9 mouse cellular contexts compared by ENCODE assay signal in the genomic region with DNA sequence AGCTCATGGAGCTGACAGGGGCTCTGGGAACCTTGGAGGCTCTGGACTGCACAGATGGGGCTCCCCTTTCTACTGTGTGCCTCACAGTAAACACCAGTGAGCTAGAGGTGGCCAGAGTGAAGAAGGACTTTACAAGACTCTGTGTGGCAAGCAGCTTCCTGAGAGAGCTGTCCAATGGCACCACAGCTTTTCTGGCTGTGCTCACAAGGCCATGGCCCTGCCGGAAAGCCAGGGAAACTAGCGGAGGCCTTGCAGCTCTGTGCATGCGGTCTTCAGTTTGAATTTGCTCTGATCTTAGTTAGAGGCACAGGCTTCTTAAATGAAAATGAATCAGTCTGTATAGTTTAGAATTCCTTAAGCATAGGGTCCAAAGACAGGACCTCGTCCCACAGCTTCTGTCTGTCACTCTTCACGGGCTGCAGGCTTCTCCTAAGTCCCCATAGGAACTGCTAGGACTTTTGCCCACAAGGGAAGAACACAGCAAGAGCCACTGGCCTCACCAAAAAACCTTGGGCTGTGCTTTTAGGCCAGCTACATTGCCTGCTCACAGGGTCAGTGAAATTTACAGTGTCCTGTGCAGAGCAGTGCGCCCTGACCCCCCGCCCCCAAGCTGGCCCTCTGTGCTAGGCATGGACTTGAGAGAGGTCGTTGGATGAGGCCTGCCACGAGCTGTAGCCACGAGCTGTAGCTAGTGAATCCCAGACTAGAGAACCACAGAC.
DNase-seq lines count a peak whose midpoint lies in the region; ATAC-seq and TF ChIP-seq lines count a peak whose summit lies in the region.
"Had no signal": no experiment of that assay in that cellular context is flagged by ENCODE, and none has a peak within 500 bp of the region (broad histone marks: within the 10 kb centered on the region; RNA-seq: fewer than 3 reads in every experiment).

No protein-coding gene starts in this region.

- TF ChIP-seq POLR2A in heart, adult 2 months (IDR thresholded peaks at IDR 0.05; ENCODE audit: insufficient read depth, low read depth, low read length), result no peak
- TF ChIP-seq POLR2A in MEL (IDR thresholded peaks at IDR 0.05; ENCODE audit: control insufficient read depth in 1 of 2, insufficient read depth in 1 of 2, low read depth in 1 of 2, low read length in 2 of 2, poor library complexity in 1 of 2), result no peak

- TF ChIP-seq CTCF in heart, adult 2 months (IDR thresholded peaks at IDR 0.05), result no peak
- TF ChIP-seq CTCF in MEL (IDR thresholded peaks at IDR 0.05 in 2 of 3, conservative IDR thresholded peaks at IDR 0.05 in 1 of 3; ENCODE audit: control insufficient read depth in 1 of 3, insufficient read depth in 1 of 3, low read depth in 2 of 3, low read length in 3 of 3, poor library complexity in 1 of 3, severe bottlenecking in 1 of 3), result no peak

- TF ChIP-seq RAD21 in MEL (IDR thresholded peaks at IDR 0.05; ENCODE audit: low read depth, low read length), result no peak

- no peak overlapping the region for H3K4me2 ChIP-seq in limb, embryonic 15.5 days

- H3K27me3 ChIP-seq in heart, adult 2 months (ENCODE audit: control insufficient read depth, insufficient read depth, low read length), result no peaks in the 10 kb centered on the region
- H3K27me3 ChIP-seq in MEL (ENCODE audit: control insufficient read depth in 1 of 2, insufficient read depth in 2 of 2, low read length in 2 of 2), result no peaks in the 10 kb centered on the region
- H3K27me3 ChIP-seq in embryonic facial prominence, embryonic 10.5 days (replicated peaks; ENCODE audit: low read depth, poor library complexity, severe bottlenecking), result no peaks in the 10 kb centered on the region
- no peaks in the 10 kb centered on the region for H3K27me3 ChIP-seq in limb, embryonic 15.5 days
- H3K27me3 ChIP-seq: CH12.LX had no signal

- no peak overlapping the region for H3K4me3 ChIP-seq in heart, adult 2 months
- H3K4me3 ChIP-seq in MEL (ENCODE audit: control insufficient read depth in 1 of 2, insufficient read depth in 1 of 2, low read depth in 2 of 2, low read length in 2 of 2), result peak overlapping the region; percentile 21 to 30
- H3K4me3 ChIP-seq in embryonic facial prominence, embryonic 10.5 days, result no peak overlapping the region
- H3K4me3 ChIP-seq in limb, embryonic 15.5 days, result no peak overlapping the region

- 48% methylated on average over 10 of the region's 10 CpGs for WGBS in heart, adult 2 months
- 78% methylated on average over 10 of the region's 10 CpGs for WGBS in embryonic facial prominence, embryonic 10.5 days
- 69% methylated on average over 10 of the region's 10 CpGs for WGBS in limb, embryonic 15.5 days

- H3K9me3 ChIP-seq in MEL (replicated peaks; ENCODE audit: insufficient read depth, low read length), result no peaks in the 10 kb centered on the region
- H3K9me3 ChIP-seq in embryonic facial prominence, embryonic 10.5 days, result no peaks in the 10 kb centered on the region
- H3K9me3 ChIP-seq in limb, embryonic 15.5 days, result no peaks in the 10 kb centered on the region

- no peaks in the 10 kb centered on the region; the same call in 1 of the 2 replicates for H3K79me2 ChIP-seq in heart, adult 2 months (replicated peaks; ENCODE audit: control insufficient read depth, insufficient read depth, low read length)
- H3K79me2 ChIP-seq in MEL (ENCODE audit: control insufficient read depth, insufficient read depth, low read length, poor library complexity), result no peaks in the 10 kb centered on the region; the same call in 1 of the 2 replicates

- peak overlapping the region; percentile 41 for H3K9ac ChIP-seq in heart, adult 2 months (ENCODE audit: low read depth, low read length)
- H3K9ac ChIP-seq in MEL (ENCODE audit: control insufficient read depth, low read depth, low read length, poor library complexity, severe bottlenecking), result peak overlapping the region; percentile 61
- no peak overlapping the region for H3K9ac ChIP-seq in limb, embryonic 15.5 days

- H3K36me3 ChIP-seq in heart, adult 2 months (ENCODE audit: control insufficient read depth, insufficient read depth, low read length), result peaks cover 10% of the 10 kb centered on the region
- H3K36me3 ChIP-seq in MEL (ENCODE audit: control insufficient read depth in 1 of 2, insufficient read depth in 2 of 2, low read length in 2 of 2), result peaks cover 0 to 28% of the 10 kb centered on the region in 2 experiments; a peak in 2 of 4 replicates
- H3K36me3 ChIP-seq in embryonic facial prominence, embryonic 10.5 days (replicated peaks), result no peaks in the 10 kb centered on the region
- no peaks in the 10 kb centered on the region for H3K36me3 ChIP-seq in limb, embryonic 15.5 days

- peak overlapping the region; percentile 88 for H3K27ac ChIP-seq in heart, adult 2 months
- H3K27ac ChIP-seq in MEL (ENCODE audit: control insufficient read depth, low read depth, low read length), result peak overlapping the region; percentile 73
- peak overlapping the region; percentile 61 for H3K27ac ChIP-seq in embryonic facial prominence, embryonic 10.5 days (replicated peaks)
- peak overlapping the region; percentile 65 for H3K27ac ChIP-seq in limb, embryonic 15.5 days

- no peak for TF ChIP-seq EP300 in heart, adult 2 months (IDR thresholded peaks at IDR 0.05; ENCODE audit: insufficient read depth, low read depth, low read length)
- TF ChIP-seq EP300 in MEL (IDR thresholded peaks at IDR 0.05; ENCODE audit: low read depth in 1 of 2, low read length in 2 of 2), result no peak

- intact Hi-C loops in heart, adult 2 months (cut with DNase I), result no loop called here

- DNase-seq in heart, adult 2 months, result peak in 1 of 2 experiments; percentile 36
- no peak for DNase-seq in heart, adult 9 months (ENCODE audit: low spot score in 2 of 2)
- no peak for DNase-seq in MEL (ENCODE audit: low read depth, low spot score)
- DNase-seq in embryonic facial prominence, embryonic 10.5 days (ENCODE audit: low spot score), result no peak
- no peak for DNase-seq in layer of hippocampus, postnatal 14 days (ENCODE audit: low spot score in 2 of 2)
- no peak for DNase-seq in neural tube, embryonic 10.5 days (ENCODE audit: extremely low spot score, low spot score)
- DNase-seq in cerebellum, postnatal 4 days (ENCODE audit: low spot score in 2 of 2), result no peak

- ATAC-seq in limb, embryonic 15.5 days (ENCODE audit: insufficient number of reproducible peaks, low FRiP score, low TSS enrichment, low read depth), result no peak

- peaks cover 53% of the 10 kb centered on the region for H3K4me1 ChIP-seq in heart, adult 2 months (ENCODE audit: control insufficient read depth, insufficient read depth, low read length)
- H3K4me1 ChIP-seq in MEL (ENCODE audit: control insufficient read depth in 1 of 2, insufficient read depth in 2 of 2, low read length in 2 of 2), result peaks cover 19 to 31% of the 10 kb centered on the region in 2 experiments
- peaks cover 31% of the 10 kb centered on the region for H3K4me1 ChIP-seq in embryonic facial prominence, embryonic 10.5 days
- peaks cover 29% of the 10 kb centered on the region for H3K4me1 ChIP-seq in limb, embryonic 15.5 days

TF ChIP-seq in MEL, 35 proteins besides CTCF, POLR2A, EP300 and RAD21:
- no peak for TF ChIP-seq E2F4 (IDR thresholded peaks at IDR 0.05; ENCODE audit: borderline replicate concordance, low read depth, low read length)
- no peak; the same call in 1 of the 2 replicates for TF ChIP-seq MAX (IDR thresholded peaks at IDR 0.05; ENCODE audit: low read length)
- TF ChIP-seq KAT2A (conservative IDR thresholded peaks at IDR 0.05; ENCODE audit: low read depth, low read length), result no peak
- no peak for TF ChIP-seq TBP (IDR thresholded peaks at IDR 0.05; ENCODE audit: low read depth, low read length)
- TF ChIP-seq ZC3H11A (IDR thresholded peaks at IDR 0.05; ENCODE audit: low read depth, low read length), result no peak
- no peak for TF ChIP-seq MYC (IDR thresholded peaks at IDR 0.05; ENCODE audit: low read depth, low read length)
- no peak for TF ChIP-seq JUND (IDR thresholded peaks at IDR 0.05; ENCODE audit: low read depth, low read length)
- TF ChIP-seq TCF12 (IDR thresholded peaks at IDR 0.05; ENCODE audit: low read depth, low read length), result no peak
- no peak for TF ChIP-seq TAL1 (IDR thresholded peaks at IDR 0.05; ENCODE audit: low read length)
- TF ChIP-seq GABPA (IDR thresholded peaks at IDR 0.05; ENCODE audit: low read depth, low read length), result no peak
- no peak for TF ChIP-seq NRF1 (IDR thresholded peaks at IDR 0.05; ENCODE audit: insufficient read depth, low read depth, low read length, poor library complexity, severe bottlenecking)
- TF ChIP-seq MYB (IDR thresholded peaks at IDR 0.05; ENCODE audit: low read depth, low read length), result no peak
- no peak for TF ChIP-seq CHD1 (IDR thresholded peaks at IDR 0.05; ENCODE audit: low read depth, low read length)
- TF ChIP-seq POLR2AphosphoS5 (IDR thresholded peaks at IDR 0.05; ENCODE audit: borderline replicate concordance, low read depth, low read length), result no peak
- TF ChIP-seq NELFE (IDR thresholded peaks at IDR 0.05; ENCODE audit: low read depth, low read length), result no peak

Comparison
In these comparisons a context has a peak if more than half of its experiments do, and no peak if none do; other contexts are left out.
1. H3K4me3 ChIP-seq: peak in MEL (2 of 2); none in heart, adult 2 months (single experiment), embryonic facial prominence, embryonic 10.5 days (single experiment) and limb, embryonic 15.5 days (single experiment).
2. Peak in every context shown above with its lines, with median percentiles within 50 percentile points of each other: H3K27ac ChIP-seq.